Mouse (Mus musculus): Measurements from ENCODE around the gene Carns1.
"Not testable (repeated sequence)": the region's sequence is repeated elsewhere in the genome, so short reads cannot be mapped to it uniquely, and the experiment has no call there.

The Carns1 gene

GRCm38 (mm10) chr19:4150567-4151487, 24.5 kb downstream of the Carns1 start:
- no peak for DNase-seq (ENCODE audit: low spot score)

GRCm38 (mm10) chr19:4149764-4150461, 25.4 kb downstream of the Carns1 start:
- DNase-seq (ENCODE audit: low spot score), result no peak

GRCm38 (mm10) chr19:4149283-4149682, 26.0 kb downstream of the Carns1 start:
- DNase-seq (ENCODE audit: low spot score), result no peak

- DNase-seq (ENCODE audit: low spot score), result no peak
Observed at GRCm38 (mm10) chr19:4148819-4149218, 26.5 kb downstream of the Carns1 start.

- DNase-seq (ENCODE audit: low spot score), result peak; percentile 96
Observed at GRCm38 (mm10) chr19:4148491-4148806, 26.8 kb downstream of the Carns1 start, which contains the start of gene Coro1b. TSS of gene Coro1b (plus strand) at chr19:4148619.

- no peak for DNase-seq (ENCODE audit: low spot score)
Observed at GRCm38 (mm10) chr19:4147782-4148490, 27.3 kb downstream of the Carns1 start.

- DNase-seq (ENCODE audit: low spot score), result no peak
Observed at GRCm38 (mm10) chr19:4147022-4147405, 28.3 kb downstream of the Carns1 start.

- DNase-seq (ENCODE audit: low spot score), result no peak
Observed at GRCm38 (mm10) chr19:4146366-4147021, 28.8 kb downstream of the Carns1 start.

GRCm38 (mm10) chr19:4145936-4146335, 29.3 kb downstream of the Carns1 start:
- DNase-seq (ENCODE audit: low spot score), result no peak

GRCm38 (mm10) chr19:4144550-4145498, 30.5 kb downstream of the Carns1 start:
- no peak for DNase-seq (ENCODE audit: low spot score)

GRCm38 (mm10) chr19:4143759-4144268, 31.5 kb downstream of the Carns1 start, which contains the start of gene Cabp4:
TSS of gene Cabp4 (minus strand) at chr19:4144033.
- no peak for DNase-seq (ENCODE audit: low spot score)

GRCm38 (mm10) chr19:4142416-4143173, 32.7 kb downstream of the Carns1 start:
- no peak for DNase-seq (ENCODE audit: low spot score)

- no peak for DNase-seq (ENCODE audit: low spot score)
Observed at GRCm38 (mm10) chr19:4140147-4140546, 35.1 kb downstream of the Carns1 start.

GRCm38 (mm10) chr19:4139446-4139845, 35.8 kb downstream of the Carns1 start, which contains the start of gene Gpr152:
TSS of gene Gpr152 (plus strand) at chr19:4139787.
- no peak for DNase-seq (ENCODE audit: low spot score)

GRCm38 (mm10) chr19:4137913-4138312, 37.4 kb downstream of the Carns1 start:
- no peak for DNase-seq (ENCODE audit: low spot score)

- DNase-seq (ENCODE audit: low spot score), result no peak
Observed at GRCm38 (mm10) chr19:4136463-4136862, 38.8 kb downstream of the Carns1 start.

GRCm38 (mm10) chr19:4135963-4136345, 39.3 kb downstream of the Carns1 start:
- not testable (repeated sequence) for DNase-seq (ENCODE audit: low spot score)

GRCm38 (mm10) chr19:4135229-4135962, 39.9 kb downstream of the Carns1 start:
- not testable (repeated sequence) for DNase-seq (ENCODE audit: low spot score)

- no peak for DNase-seq (ENCODE audit: low spot score)
Observed at GRCm38 (mm10) chr19:4134354-4134753, 40.9 kb downstream of the Carns1 start.
